Mouse (Mus musculus): ENCODE measurements around the gene Olfr311. TPM values are rescaled to one million over a fixed set of nuclear protein-coding genes. Genes with fewer than 3 reads are reported as not detected.
"Not testable (repeated sequence)": the region's sequence is repeated elsewhere in the genome, so short reads cannot be mapped to it uniquely, and the experiment has no call there.

Olfr311 gene
- total RNA-seq (2017): not detected in 3 replicates

DNA sequence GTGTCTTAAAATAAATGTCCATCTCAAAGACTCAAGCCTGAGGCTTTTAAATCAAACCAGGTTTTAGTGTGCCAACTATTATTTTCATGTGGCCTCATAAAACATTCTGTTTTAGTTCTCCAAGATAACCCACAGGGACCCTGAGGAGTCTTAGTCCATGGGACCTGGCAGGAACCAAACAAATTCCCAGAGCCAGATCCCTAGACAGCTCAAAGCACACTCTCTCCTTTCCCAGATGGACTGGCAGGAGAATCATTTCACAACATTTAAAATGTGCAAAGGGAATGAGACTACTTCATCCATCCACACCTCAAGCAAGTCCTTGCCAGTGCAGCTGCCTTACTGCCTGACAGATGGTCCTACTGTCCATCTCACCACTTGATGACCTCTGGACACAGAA is at the start of gene Olfr311:
TSS of gene Olfr311 (plus strand) at position 301 of the 400 bp plus-strand sequence.
- not testable (repeated sequence) for ATAC-seq (replicated peaks; ENCODE audit: insufficient number of reproducible peaks, low FRiP score, low TSS enrichment, poor library complexity, severe bottlenecking)

DNA sequence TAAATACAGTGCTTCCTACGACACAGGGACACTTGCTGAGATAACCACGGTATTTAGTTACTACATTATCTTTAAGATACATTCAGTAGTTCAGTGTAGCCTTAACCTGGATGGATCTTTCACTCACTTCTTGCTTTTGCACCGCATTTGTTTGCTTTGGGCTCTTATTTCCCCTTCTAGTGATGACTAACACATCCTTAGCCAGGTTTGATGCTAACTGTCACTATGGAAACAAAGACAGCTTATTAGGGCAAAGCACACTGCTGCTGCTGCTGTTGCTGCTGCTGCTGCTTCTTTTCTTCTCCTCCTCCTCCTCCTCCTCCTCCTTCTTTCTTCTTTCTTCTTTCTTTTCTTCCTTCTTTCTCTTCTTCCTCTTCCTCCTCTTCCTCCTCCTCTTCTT is 49.5 kb upstream of the Olfr311 start:
- ATAC-seq (replicated peaks; ENCODE audit: insufficient number of reproducible peaks, low FRiP score, low TSS enrichment, poor library complexity, severe bottlenecking): no peak

- no peak for ATAC-seq (replicated peaks; ENCODE audit: insufficient number of reproducible peaks, low FRiP score, low TSS enrichment, poor library complexity, severe bottlenecking)
Measured at GRCm38 (mm10) chr11:58790053-58790452, 49.0 kb upstream of the Olfr311 start.

- no peak for ATAC-seq (replicated peaks; ENCODE audit: insufficient number of reproducible peaks, low FRiP score, low TSS enrichment, poor library complexity, severe bottlenecking)
Measured at GRCm38 (mm10) chr11:58790646-58791045, 48.4 kb upstream of the Olfr311 start.

DNA sequence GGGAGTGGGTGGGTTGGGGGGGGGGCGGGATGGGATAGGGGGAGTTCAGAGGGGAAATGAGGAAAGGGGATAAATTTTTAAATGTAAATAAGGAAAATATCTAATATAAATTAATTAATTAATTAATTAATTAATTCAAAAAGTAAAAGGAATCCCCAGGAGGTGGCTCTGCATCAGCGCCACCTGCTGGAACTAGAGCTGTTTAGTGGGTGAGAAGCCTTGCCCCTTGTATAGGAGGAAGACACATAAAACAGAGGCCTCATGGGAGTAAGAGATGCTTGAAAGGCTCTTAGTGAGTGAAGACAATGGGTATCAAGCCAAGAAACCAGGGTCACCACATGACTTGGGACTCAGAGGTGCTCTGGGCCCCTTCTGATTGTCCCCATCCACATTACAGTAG is 43.2 kb upstream of the Olfr311 start:
- no peak for ATAC-seq (replicated peaks; ENCODE audit: insufficient number of reproducible peaks, low FRiP score, low TSS enrichment, poor library complexity, severe bottlenecking)

GRCm38 (mm10) chr11:58796850-58797249 is 42.2 kb upstream of the Olfr311 start:
- ATAC-seq (replicated peaks; ENCODE audit: insufficient number of reproducible peaks, low FRiP score, low TSS enrichment, poor library complexity, severe bottlenecking): no peak

GRCm38 (mm10) chr11:58799747-58800146 is 39.3 kb upstream of the Olfr311 start:
- ATAC-seq (replicated peaks; ENCODE audit: insufficient number of reproducible peaks, low FRiP score, low TSS enrichment, poor library complexity, severe bottlenecking): no peak

- no peak for ATAC-seq (replicated peaks; ENCODE audit: insufficient number of reproducible peaks, low FRiP score, low TSS enrichment, poor library complexity, severe bottlenecking)
Measured at GRCm38 (mm10) chr11:58801558-58802228, 37.4 kb upstream of the Olfr311 start, which contains the start of gene Fam183b. Fam183b (minus strand) TSS chr11:58801960.

DNA sequence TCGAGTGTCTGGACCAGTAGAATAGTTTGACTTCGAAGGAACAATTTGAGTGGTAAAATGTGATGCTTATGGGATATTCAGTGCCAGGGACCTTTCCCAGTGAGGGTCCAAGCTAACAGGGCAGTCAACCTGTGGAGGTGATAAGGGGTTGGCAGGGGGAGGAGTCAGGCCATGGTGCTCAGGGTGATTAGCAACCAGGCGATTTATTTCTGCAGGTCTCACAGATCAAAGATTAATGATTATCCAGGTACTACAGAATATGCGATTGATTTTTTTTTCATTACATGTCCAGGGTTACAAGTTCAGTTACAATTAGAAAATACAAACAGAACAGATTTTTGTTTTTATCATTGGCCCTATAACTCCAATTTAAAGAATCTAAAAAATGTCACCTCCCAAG is 35.2 kb upstream of the Olfr311 start:
- ATAC-seq (replicated peaks; ENCODE audit: insufficient number of reproducible peaks, low FRiP score, low TSS enrichment, poor library complexity, severe bottlenecking): no peak

- no peak for ATAC-seq (replicated peaks; ENCODE audit: insufficient number of reproducible peaks, low FRiP score, low TSS enrichment, poor library complexity, severe bottlenecking)
Measured at GRCm38 (mm10) chr11:58804393-58804792, 34.7 kb upstream of the Olfr311 start.

GRCm38 (mm10) chr11:58812001-58812400 is 27.1 kb upstream of the Olfr311 start:
- no peak for ATAC-seq (replicated peaks; ENCODE audit: insufficient number of reproducible peaks, low FRiP score, low TSS enrichment, poor library complexity, severe bottlenecking)

DNA sequence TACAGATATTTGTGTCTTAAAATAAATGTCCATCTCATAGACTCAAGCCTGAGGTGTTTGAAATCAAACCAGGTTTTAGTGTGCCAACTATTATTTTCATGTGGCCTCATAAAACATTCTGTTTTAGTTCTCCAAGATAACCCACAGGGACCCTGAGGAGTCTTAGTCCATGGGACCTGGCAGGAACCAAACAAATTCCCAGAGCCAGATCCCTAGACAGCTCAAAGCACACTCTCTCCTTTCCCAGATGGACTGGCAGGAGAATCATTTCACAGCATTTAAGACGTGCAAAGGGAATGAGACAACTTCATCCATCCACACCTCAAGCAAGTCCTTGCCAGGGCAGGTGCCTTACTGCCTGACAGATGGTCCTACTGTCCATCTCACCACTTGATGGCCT is 24.4 kb upstream of the Olfr311 start, which contains the start of gene Olfr313:
TSS of gene Olfr313 (plus strand) at position 301 of the 400 bp plus-strand sequence.
- not testable (repeated sequence) for ATAC-seq (replicated peaks; ENCODE audit: insufficient number of reproducible peaks, low FRiP score, low TSS enrichment, poor library complexity, severe bottlenecking)

GRCm38 (mm10) chr11:58815676-58816075 is 23.4 kb upstream of the Olfr311 start:
- ATAC-seq (replicated peaks; ENCODE audit: insufficient number of reproducible peaks, low FRiP score, low TSS enrichment, poor library complexity, severe bottlenecking): no peak

DNA sequence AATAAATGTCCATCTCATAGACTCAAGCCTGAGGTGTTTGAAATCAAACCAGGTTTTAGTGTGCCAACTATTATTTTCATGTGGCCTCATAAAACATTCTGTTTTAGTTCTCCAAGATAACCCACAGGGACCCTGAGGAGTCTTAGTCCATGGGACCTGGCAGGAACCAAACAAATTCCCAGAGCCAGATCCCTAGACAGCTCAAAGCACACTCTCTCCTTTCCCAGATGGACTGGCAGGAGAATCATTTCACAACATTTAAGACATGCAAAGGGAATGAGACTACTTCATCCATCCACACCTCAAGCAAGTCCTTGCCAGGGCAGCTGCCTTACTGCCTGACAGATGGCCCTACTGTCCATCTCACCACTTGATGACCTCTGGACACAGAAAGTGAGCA is 10.1 kb upstream of the Olfr311 start, which contains the start of gene Olfr312:
TSS of gene Olfr312 (plus strand) at position 301 of the 400 bp plus-strand sequence.
- ATAC-seq (replicated peaks; ENCODE audit: insufficient number of reproducible peaks, low FRiP score, low TSS enrichment, poor library complexity, severe bottlenecking): not testable (repeated sequence)

- ATAC-seq (replicated peaks; ENCODE audit: insufficient number of reproducible peaks, low FRiP score, low TSS enrichment, poor library complexity, severe bottlenecking): no peak
Measured at GRCm38 (mm10) chr11:58829764-58830163, 9.3 kb upstream of the Olfr311 start.

DNA sequence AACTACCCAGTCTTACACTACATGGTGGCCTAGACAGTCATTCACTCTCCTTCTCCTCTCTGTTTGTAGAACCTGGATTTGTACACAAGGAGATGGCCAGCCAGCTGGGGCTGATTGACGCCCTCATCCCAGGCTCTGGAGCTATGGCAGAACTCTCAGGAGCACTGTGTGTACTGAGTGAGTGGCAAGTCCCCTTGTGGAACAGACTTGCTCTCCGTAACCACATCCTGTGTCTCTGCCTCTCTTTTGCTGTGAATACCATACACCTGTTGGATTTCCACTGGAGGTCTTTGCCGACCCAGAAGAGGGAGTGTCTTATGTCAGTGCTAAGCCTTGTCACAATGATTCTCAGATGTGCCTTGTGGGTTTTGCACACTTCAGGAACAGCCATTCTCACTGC is 6.5 kb upstream of the Olfr311 start:
- ATAC-seq (replicated peaks; ENCODE audit: insufficient number of reproducible peaks, low FRiP score, low TSS enrichment, poor library complexity, severe bottlenecking): not testable (repeated sequence)

DNA sequence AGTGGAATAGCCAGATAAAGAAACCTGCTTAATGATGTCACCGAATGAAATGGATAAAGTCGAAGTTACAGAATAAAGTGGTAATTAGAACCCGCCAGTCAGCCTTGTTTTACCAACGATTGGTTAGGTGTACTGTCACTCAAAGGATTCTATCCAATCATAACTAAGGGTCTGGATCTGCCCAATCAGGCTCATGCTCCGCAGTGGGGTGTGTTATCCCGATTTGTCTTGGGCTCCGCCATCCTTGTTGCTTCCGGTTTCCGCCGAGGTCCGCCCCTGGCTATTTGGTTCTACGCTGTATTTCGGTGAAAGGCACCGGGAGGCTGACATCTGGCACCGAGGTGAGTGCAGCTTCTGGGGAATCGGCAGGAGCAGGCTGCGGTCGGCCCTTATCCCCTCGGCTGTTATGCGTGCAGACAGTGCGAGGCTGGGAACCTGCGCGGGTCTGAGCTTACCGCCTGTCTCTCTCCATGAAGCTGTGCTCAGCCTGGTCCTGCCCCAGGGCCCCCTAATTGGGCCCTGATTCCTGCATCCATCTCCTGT is 7.9 kb downstream of the Olfr311 start, which contains the start of gene Gm12258:
TSS of gene Gm12258 (plus strand) at position 240 of the 543 bp plus-strand sequence.
- peak; percentile 100 for ATAC-seq (replicated peaks; ENCODE audit: insufficient number of reproducible peaks, low FRiP score, low TSS enrichment, poor library complexity, severe bottlenecking)

DNA sequence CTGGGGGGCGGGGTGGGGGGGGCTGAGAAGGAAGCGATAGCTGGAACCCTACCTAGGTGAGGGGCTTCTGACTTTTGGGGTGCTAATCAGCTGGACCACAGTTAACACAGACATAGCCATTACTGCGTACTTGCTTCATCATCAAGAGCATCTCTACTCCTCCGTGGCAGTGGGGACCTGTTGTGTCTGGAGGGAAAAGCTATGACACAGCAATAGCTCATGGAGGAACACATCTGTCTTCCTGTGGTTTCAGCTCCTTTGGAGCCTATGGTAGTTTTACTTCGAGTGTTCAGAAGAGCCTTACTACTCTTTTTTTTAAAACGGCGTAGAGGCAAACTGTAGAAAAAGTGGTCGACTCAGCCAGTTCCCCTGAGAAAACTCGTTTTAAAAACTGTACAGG is 8.6 kb downstream of the Olfr311 start:
- ATAC-seq (replicated peaks; ENCODE audit: insufficient number of reproducible peaks, low FRiP score, low TSS enrichment, poor library complexity, severe bottlenecking): no peak

- ATAC-seq (replicated peaks; ENCODE audit: insufficient number of reproducible peaks, low FRiP score, low TSS enrichment, poor library complexity, severe bottlenecking): no peak
Measured at GRCm38 (mm10) chr11:58849731-58850130, 10.7 kb downstream of the Olfr311 start.

GRCm38 (mm10) chr11:58860744-58861143 is 21.7 kb downstream of the Olfr311 start:
- no peak for ATAC-seq (replicated peaks; ENCODE audit: insufficient number of reproducible peaks, low FRiP score, low TSS enrichment, poor library complexity, severe bottlenecking)
